ENCODE assay signal across 29 mouse cellular contexts in the genomic region with DNA sequence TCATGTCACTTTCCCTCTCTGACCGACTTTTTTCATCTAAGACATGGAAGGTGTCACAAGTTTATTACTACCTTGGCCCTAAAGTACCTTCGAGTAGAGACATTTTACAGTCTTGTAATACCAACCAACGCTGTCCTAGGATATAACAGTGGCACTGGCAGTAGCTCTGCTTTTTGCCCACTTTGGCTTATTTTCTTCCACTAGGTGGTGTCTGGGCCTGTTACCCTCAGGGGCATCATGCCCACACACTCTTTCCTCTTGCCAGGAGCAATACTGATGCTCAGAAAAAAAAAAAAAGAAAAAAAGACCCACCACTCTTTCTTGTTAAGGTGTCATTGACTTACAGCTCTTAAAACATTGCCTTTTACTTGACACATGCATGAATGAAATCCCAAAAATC. TPM values are rescaled to one million over a fixed set of nuclear protein-coding genes. Genes with fewer than 3 reads are reported as not detected.
A peak's percentile ranks its signal among the peaks of the same experiment; 100 is the strongest.
DNase-seq lines count a peak whose midpoint lies in the region; ATAC-seq and TF ChIP-seq lines count a peak whose summit lies in the region.
"Had no signal": no experiment of that assay in that cellular context is flagged by ENCODE, and none has a peak within 500 bp of the region (broad histone marks: within the 10 kb centered on the region; RNA-seq: fewer than 3 reads in every experiment).

No protein-coding gene starts in this region.

- in situ Hi-C loops in Patski (cut with MboI; ENCODE audit: low pct_unique_long_range_greater_than_20kb): loop anchor here (5.0 kb wide), 1 partner anchor 110 kb away; no protein-coding TSS in a partner anchor

- DNase-seq in cerebellum, adult 2 months: no peak
- DNase-seq in cerebellum, postnatal 25 days: no peak
- no peak for DNase-seq in heart, postnatal 0 days (ENCODE audit: low spot score)
- DNase-seq in heart, adult 8-10 months (ENCODE audit: low spot score): no peak
- no peak for DNase-seq in liver, postnatal 0 days
- DNase-seq in liver (no peak), Patski (ENCODE audit: low read depth, low spot score) (no peak)
- DNase-seq in right cerebral cortex, adult 2 months (ENCODE audit: low spot score in 2 of 2): no peak
- DNase-seq: adrenal gland, postnatal 25 days; cerebellum, adult 9-10 months; gastrocnemius, adult 2 months; gastrocnemius, postnatal 36 days; heart, adult 18-20 months; heart, postnatal 10 days; kidney, adult 18-20 months; lung, adult 2 months; lung, postnatal 36 days; right cerebral cortex, postnatal 14 days; thymus, adult 18-20 months; thymus, postnatal 25 days had no signal

- H3K4me2 ChIP-seq in heart, postnatal 0 days (ENCODE audit: low read depth, low read length): no peak overlapping the region
- no peak overlapping the region for H3K4me2 ChIP-seq in liver, postnatal 0 days (ENCODE audit: low read depth, low read length)
- H3K4me2 ChIP-seq: heart, embryonic 12.5 days; hindbrain, embryonic 15.5 days; kidney, embryonic 15.5 days; limb, embryonic 13.5 days; liver, embryonic 12.5 days; midbrain, embryonic 11.5 days had no signal

- H3K36me3 ChIP-seq in heart, postnatal 0 days (replicated peaks; ENCODE audit: control insufficient read depth, insufficient read depth, low read length): no peaks in the 10 kb centered on the region
- no peaks in the 10 kb centered on the region for H3K36me3 ChIP-seq in liver, postnatal 0 days (replicated peaks; ENCODE audit: insufficient read depth, low read length)
- H3K36me3 ChIP-seq: G1E; heart, embryonic 12.5 days; hindbrain, embryonic 15.5 days; kidney, embryonic 15.5 days; limb, embryonic 13.5 days; liver, embryonic 12.5 days had no signal

- WGBS in cerebellum, adult 2 months: 77% methylated on average over 3 of the region's 3 CpGs
- 78% methylated on average over 3 of the region's 3 CpGs for WGBS in heart, postnatal 0 days
- WGBS in liver, postnatal 0 days (ENCODE audit: insufficient replicate concordance): 66% methylated on average over 3 of the region's 3 CpGs

- no peak overlapping the region for H3K27ac ChIP-seq in cerebellum, adult 2 months (ENCODE audit: insufficient read depth, low read length)
- no peak overlapping the region for H3K27ac ChIP-seq in heart, postnatal 0 days (ENCODE audit: low read depth)
- no peak overlapping the region for H3K27ac ChIP-seq in liver, postnatal 0 days (ENCODE audit: low read depth)
- H3K27ac ChIP-seq: gastrocnemius, adult 2 months; hindbrain, embryonic 15.5 days; kidney, embryonic 15.5 days; limb, embryonic 13.5 days; liver, embryonic 12.5 days had no signal

- no peak for ATAC-seq in heart, postnatal 0 days (ENCODE audit: insufficient read depth, low read depth)
- no peak for ATAC-seq in liver, postnatal 0 days
- no peak for ATAC-seq in Patski
- ATAC-seq: forebrain, embryonic 14.5 days; liver, embryonic 12.5 days had no signal

- CTCF ChIA-PET in Patski (lab: Charles Lee): interaction anchor here (1.1 kb wide), 1 partner anchor 14 kb away, joined by 4 read pairs; no protein-coding TSS in a partner anchor

- H3K4me1 ChIP-seq in cerebellum, adult 2 months (ENCODE audit: control insufficient read depth, insufficient read depth, low read length): no peaks in the 10 kb centered on the region; the same call in 1 of the 2 replicates
- H3K4me1 ChIP-seq in heart, postnatal 0 days (ENCODE audit: control insufficient read depth, insufficient read depth): no peaks in the 10 kb centered on the region
- peaks cover 4% of the 10 kb centered on the region; the same call in 1 of the 2 replicates for H3K4me1 ChIP-seq in liver, postnatal 0 days (ENCODE audit: insufficient read depth)
- H3K4me1 ChIP-seq: hindbrain, embryonic 15.5 days; liver, embryonic 12.5 days had no signal

- no peak overlapping the region for H3K9ac ChIP-seq in heart, postnatal 0 days (replicated peaks; ENCODE audit: low read depth, low read length)
- H3K9ac ChIP-seq in liver, postnatal 0 days (replicated peaks): no peak overlapping the region
- H3K9ac ChIP-seq: heart, embryonic 12.5 days; hindbrain, embryonic 15.5 days; kidney, embryonic 15.5 days; limb, embryonic 13.5 days; liver, embryonic 12.5 days had no signal

- H3K9me3 ChIP-seq in heart, postnatal 0 days (replicated peaks; ENCODE audit: control insufficient read depth, low read length): no peaks in the 10 kb centered on the region
- no peaks in the 10 kb centered on the region for H3K9me3 ChIP-seq in liver, postnatal 0 days (ENCODE audit: low read length)
- H3K9me3 ChIP-seq: heart, embryonic 12.5 days; hindbrain, embryonic 15.5 days; kidney, embryonic 15.5 days; limb, embryonic 13.5 days; liver, embryonic 12.5 days had no signal

- TF ChIP-seq EP300 in heart, postnatal 0 days (IDR thresholded peaks at IDR 0.05; ENCODE audit: low read depth): no peak
- TF ChIP-seq EP300 in liver, postnatal 0 days (IDR thresholded peaks at IDR 0.05; ENCODE audit: low read depth): no peak

- TF ChIP-seq CTCF in cerebellum, adult 2 months (IDR thresholded peaks at IDR 0.05; ENCODE audit: borderline replicate concordance, insufficient read depth, low read depth, low read length): 0 out of 2 replicates have a peak, but pooled peaks have one; percentile 10
- peak; percentile 27; the same call in 1 of the 2 replicates for TF ChIP-seq CTCF in heart, postnatal 0 days (IDR thresholded peaks at IDR 0.05; ENCODE audit: low read depth)
- 0 out of 2 replicates have a peak, but pooled peaks have one; percentile 8 for TF ChIP-seq CTCF in liver, postnatal 0 days (IDR thresholded peaks at IDR 0.05; ENCODE audit: low read depth)
- TF ChIP-seq CTCF in Patski (IDR thresholded peaks at IDR 0.05): peak; percentile 36

- H3K27me3 ChIP-seq in cerebellum, adult 2 months (ENCODE audit: control insufficient read depth, insufficient read depth, low read length): no peaks in the 10 kb centered on the region
- no peaks in the 10 kb centered on the region for H3K27me3 ChIP-seq in heart, postnatal 0 days (ENCODE audit: control insufficient read depth, insufficient read depth, low read length)
- H3K27me3 ChIP-seq in liver, postnatal 0 days (ENCODE audit: insufficient read depth, low read length): no peaks in the 10 kb centered on the region
- no peaks in the 10 kb centered on the region for H3K27me3 ChIP-seq in Patski
- H3K27me3 ChIP-seq: kidney, embryonic 15.5 days had no signal

- no peak overlapping the region for H3K4me3 ChIP-seq in cerebellum, adult 2 months (replicated peaks; ENCODE audit: insufficient read depth, low read depth, low read length)
- H3K4me3 ChIP-seq in heart, postnatal 0 days (ENCODE audit: low read depth, low read length): no peak overlapping the region
- H3K4me3 ChIP-seq in liver, postnatal 0 days (ENCODE audit: low read depth, low read length): no peak overlapping the region
- H3K4me3 ChIP-seq: gastrocnemius, adult 2 months; heart, embryonic 12.5 days; hindbrain, embryonic 15.5 days; kidney, embryonic 15.5 days; limb, embryonic 13.5 days; liver, embryonic 12.5 days had no signal

- POLR2A ChIA-PET in Patski (lab: Charles Lee): interaction anchor here (0.6 kb wide), 1 partner anchor 405 kb away, joined by 5 read pairs; no protein-coding TSS in a partner anchor

- no peak for TF ChIP-seq POLR2A in cerebellum, adult 2 months (IDR thresholded peaks at IDR 0.05; ENCODE audit: borderline replicate concordance, insufficient read depth, low read length)

RNA-seq across cellular contexts. Expression of gene Pappa, which starts 8.7 kb away (rescaled TPM):
- polyA plus RNA-seq in cerebellum, adult 2 months (2012; rRNA removed): 2.0 and 2.5 TPM in 2 replicates
- 1.2 and 1.9 TPM in 2 replicates for total RNA-seq in heart, postnatal 0 days (2014; rRNA removed; ENCODE audit: low replicate concordance)
- 0.14 and 0.19 TPM in 2 replicates for polyA plus RNA-seq in heart, postnatal 0 days (2015; fragmentation: Nextera tagmentation; extraction: Ambion mirVana)
- total RNA-seq in heart, adult 8-10 months (2022): under 1 TPM; 0.34 to 0.62 (median 0.41) TPM
- 0.01 and 0.02 TPM in 2 replicates for polyA plus RNA-seq in liver, postnatal 0 days (2015; fragmentation: Nextera tagmentation; extraction: Ambion mirVana)
- polyA plus RNA-seq in Patski (2021): 0.98 TPM
- total RNA-seq: hematopoietic stem cell, adult 5-6 weeks had no signal
- polyA plus RNA-seq: G1E had no signal
